Mouse (Mus musculus) heart, embryonic 12.5 days (tissue): ENCODE results near the gene Aggf1. TPM values are rescaled to one million over a fixed set of nuclear protein-coding genes. Genes with fewer than 3 reads are reported as not detected.

Experiments
- ATAC-seq: fragments of 200-750 bp; cut with Nextera tagmentation; 2 replicates; pipeline ENCODE4 v1.8.0; 2017; ENCODE audit warnings: moderate TSS enrichment, moderate library complexity; ENCODE audit not compliant: insufficient number of reproducible peaks, low FRiP score
- H3K27ac ChIP-seq: fragments of 300-500 bp; sonication (generic); 2 replicates; pipeline ENCODE4 v1.5.1; 2016; ENCODE audit warnings: mild to moderate bottlenecking, moderate library complexity; ENCODE audit not compliant: poor library complexity, severe bottlenecking
- H3K27me3 ChIP-seq: fragments of 300-500 bp; sonication (generic); replicated peaks from 2 replicates; pipeline ENCODE4 v1.6.1; 2016; ENCODE audit warnings: mild to moderate bottlenecking, moderate library complexity
- H3K36me3 ChIP-seq: fragments of 300-500 bp; sonication (generic); 2 replicates; pipeline ENCODE4 v1.6.1; 2016; ENCODE audit warnings: mild to moderate bottlenecking, moderate library complexity
- H3K4me1 ChIP-seq: fragments of 300-500 bp; sonication (generic); replicated peaks from 2 replicates; pipeline ENCODE4 v1.6.1; 2016; ENCODE audit warnings: mild to moderate bottlenecking
- H3K4me2 ChIP-seq: fragments of 300-500 bp; sonication (generic); 2 replicates; pipeline ENCODE4 v1.6.1; 2016; ENCODE audit warnings: mild to moderate bottlenecking, moderate library complexity
- H3K4me3 ChIP-seq: fragments of 300-500 bp; sonication (generic); 2 replicates; pipeline ENCODE4 v1.5.1; 2016; ENCODE audit warnings: mild to moderate bottlenecking
- H3K9ac ChIP-seq: fragments of 300-500 bp; sonication (generic); 2 replicates; pipeline ENCODE4 v1.6.1; 2016; ENCODE audit warnings: mild to moderate bottlenecking, moderate library complexity
- H3K9me3 ChIP-seq: fragments of 300-500 bp; sonication (generic); replicated peaks from 2 replicates; pipeline ENCODE4 v1.6.1; 2016; ENCODE audit warnings: mild to moderate bottlenecking, moderate library complexity
- WGBS: fragments of 180-500 bp; shearing (Covaris S2); methylation state at CpG from one replicate; pipeline ENCODE4 v1.1.7; 2016; 5-methylcytosine and 5-hydroxymethylcytosine counted together
- polyA plus RNA-seq: library from polyadenylated mRNA; unstranded; fragments of >200 nt; fragmentation: Nextera tagmentation; extraction: Ambion mirVana; gene quantifications from 2 replicates; pipeline ENCODE4 v1.2.1, GENCODE M21; 2016

Aggf1 gene
- polyA plus RNA-seq, 1 experiment from 2014 or later, result 31.6 TPM

GRCm38 (mm10) chr13:95319153-95319552 lies 56.0 kb downstream of the Aggf1 start:
- H3K9ac ChIP-seq, result no peak overlapping the region
- ATAC-seq, result peak; percentile 18; the same call in 1 of the 2 replicates
- H3K9me3 ChIP-seq, result no peaks in the 10 kb centered on the region
- no peaks in the 10 kb centered on the region for H3K4me1 ChIP-seq
- H3K27ac ChIP-seq, result no peak overlapping the region
- H3K36me3 ChIP-seq, result no peaks in the 10 kb centered on the region
- 0 out of 2 replicates have a peak, but pooled peaks cover 3% of the 10 kb centered on the region for H3K27me3 ChIP-seq
- WGBS, result 52% methylated on average over 6 of the region's 6 CpGs
- H3K4me3 ChIP-seq, result no peak overlapping the region
- H3K4me2 ChIP-seq, result no peak overlapping the region

- Histone ChIP-seq H3K4me3 (no peak overlapping the region), H3K9ac (no peak overlapping the region), H3K36me3 (no peaks in the 10 kb centered on the region), H3K4me2 (no peak overlapping the region), H3K9me3 (no peaks in the 10 kb centered on the region), H3K27me3 (0 out of 2 replicates have a peak, but pooled peaks cover 3% of the 10 kb centered on the region), H3K4me1 (peaks cover 3% of the 10 kb centered on the region), H3K27ac (no peak overlapping the region)
- 76% methylated on average over 6 of the region's 6 CpGs for WGBS
- no peak for ATAC-seq
These were observed 63.1 kb downstream of the Aggf1 start for GRCm38 (mm10) chr13:95312016-95312415.

GRCm38 (mm10) chr13:95307100-95307655 lies 68.0 kb downstream of the Aggf1 start:
- H3K4me3 ChIP-seq, result no peak overlapping the region
- H3K9ac ChIP-seq, result no peak overlapping the region
- no peaks in the 10 kb centered on the region for H3K36me3 ChIP-seq
- WGBS, result 60% methylated on average over 8 of the region's 8 CpGs
- H3K27me3 ChIP-seq, result no peaks in the 10 kb centered on the region
- no peak overlapping the region for H3K27ac ChIP-seq
- no peaks in the 10 kb centered on the region for H3K9me3 ChIP-seq
- no peak overlapping the region for H3K4me2 ChIP-seq
- peaks cover 5% of the 10 kb centered on the region for H3K4me1 ChIP-seq
- no peak for ATAC-seq

- Histone ChIP-seq H3K27ac (no peak overlapping the region), H3K36me3 (no peaks in the 10 kb centered on the region), H3K4me1 (peaks cover 5% of the 10 kb centered on the region), H3K9me3 (no peaks in the 10 kb centered on the region), H3K9ac (no peak overlapping the region), H3K4me2 (no peak overlapping the region), H3K27me3 (no peaks in the 10 kb centered on the region), H3K4me3 (no peak overlapping the region)
- no peak for ATAC-seq
- 68% methylated on average over 4 of the region's 4 CpGs for WGBS
These were observed 68.6 kb downstream of the Aggf1 start for GRCm38 (mm10) chr13:95306596-95306995.

Other genes with a start within 250 kb of the Aggf1 start
- gene Pde8b, start 125.0 kb downstream of the Aggf1 start, polyA plus RNA-seq, result 0.57 and 0.91 TPM in 2 replicates
- 60.0 and 64.3 TPM in 2 replicates for gene Zbed3, start 51.7 kb downstream of the Aggf1 start, polyA plus RNA-seq
- gene Crhbp, start 69.6 kb upstream of the Aggf1 start, polyA plus RNA-seq, result 0.17 and 0.18 TPM in 2 replicates
- not detected in 2 replicates for gene S100z, start 103.4 kb upstream of the Aggf1 start, polyA plus RNA-seq
- 0.26 TPM in 1 of 2 replicates, not detected in the other for gene F2rl1, start 149.9 kb upstream of the Aggf1 start, polyA plus RNA-seq
- 184 and 192 TPM in 2 replicates for gene F2r, start 243.1 kb upstream of the Aggf1 start, polyA plus RNA-seq